Mouse (Mus musculus): Measurements from ENCODE around the gene Atp5f1.

Atp5f1 gene

GRCm38 (mm10) chr3:105900266-105900665, 59.6 kb downstream of the Atp5f1 start:
- no peak for DNase-seq (ENCODE audit: low spot score in 2 of 2)

- peak; percentile 50 to 76 for DNase-seq (ENCODE audit: low spot score in 2 of 2)
Observed at GRCm38 (mm10) chr3:105899394-105900147, 60.3 kb downstream of the Atp5f1 start.

DNA sequence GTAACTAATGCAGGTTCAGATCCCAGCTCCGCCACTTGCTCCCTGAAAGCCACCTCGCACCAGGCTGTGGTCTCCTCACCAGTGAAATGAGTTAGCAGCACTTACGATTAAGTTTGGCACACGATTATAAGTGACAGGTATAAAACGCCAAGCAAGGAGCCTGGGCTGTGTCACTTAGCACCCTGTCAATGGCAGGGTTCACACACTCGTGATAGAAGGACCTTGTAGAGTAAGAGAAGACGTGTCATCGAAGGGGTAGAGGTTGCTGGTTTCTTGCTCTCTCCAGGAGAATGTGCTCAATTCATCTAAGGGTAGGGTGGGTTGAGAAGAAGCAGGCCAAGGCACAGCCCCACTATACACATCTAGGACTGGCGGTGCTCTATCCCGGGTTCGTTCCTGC, 61.0 kb downstream of the Atp5f1 start:
- no peak for DNase-seq (ENCODE audit: low spot score in 2 of 2)

GRCm38 (mm10) chr3:105898325-105898724, 61.6 kb downstream of the Atp5f1 start:
- no peak for DNase-seq (ENCODE audit: low spot score in 2 of 2)

GRCm38 (mm10) chr3:105896811-105897210, 63.1 kb downstream of the Atp5f1 start:
- DNase-seq (ENCODE audit: low spot score in 2 of 2), result no peak

DNA sequence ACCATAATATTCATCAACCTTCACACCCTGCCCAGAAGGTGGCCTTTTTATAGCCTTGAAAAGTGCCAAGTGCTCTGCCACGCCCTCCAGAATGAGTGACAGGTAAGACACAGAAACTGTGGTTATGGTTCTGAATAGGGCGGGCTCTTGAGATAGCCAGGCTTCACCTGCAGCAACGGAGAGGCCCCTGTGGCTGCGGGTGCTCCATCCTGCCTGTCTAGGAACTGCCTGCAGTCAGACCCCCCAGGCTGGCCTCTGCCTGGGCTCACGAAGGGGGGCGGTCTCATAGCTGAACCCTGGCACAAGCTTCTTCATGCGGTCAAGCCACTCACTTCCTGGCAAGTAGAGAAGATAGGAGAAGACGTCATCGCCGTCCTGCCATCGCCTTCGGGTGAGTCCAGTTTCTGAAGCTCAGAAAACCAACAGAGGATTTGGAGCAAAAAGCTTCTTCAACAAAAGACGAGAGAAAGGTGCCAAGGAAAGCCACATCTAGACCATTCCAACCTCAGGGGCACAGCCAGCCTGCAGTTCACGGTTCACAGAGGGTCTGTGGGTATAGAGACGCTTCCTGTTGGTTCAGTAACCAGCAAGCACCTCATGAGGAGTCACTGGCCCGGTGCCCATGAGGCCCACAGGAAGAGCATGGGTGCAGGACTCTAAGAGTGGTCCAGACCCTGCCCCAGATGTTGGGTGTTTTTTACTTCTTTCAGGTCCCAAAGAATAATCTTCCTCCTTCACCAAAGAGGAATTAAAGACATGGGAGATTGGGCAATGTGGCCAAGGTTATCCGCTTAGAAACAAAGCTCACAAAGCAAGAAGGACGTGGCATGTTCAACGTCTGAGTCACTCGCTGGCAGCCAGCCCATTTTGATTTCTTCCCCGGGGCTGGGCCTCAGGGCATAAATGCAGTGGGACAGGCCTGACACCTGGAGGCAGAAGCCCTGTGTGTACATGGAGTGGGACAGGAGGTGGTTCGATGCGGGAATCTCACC, 65.0 kb downstream of the Atp5f1 start:
- peak; percentile 55 to 58 for DNase-seq (ENCODE audit: low spot score in 2 of 2)

DNA sequence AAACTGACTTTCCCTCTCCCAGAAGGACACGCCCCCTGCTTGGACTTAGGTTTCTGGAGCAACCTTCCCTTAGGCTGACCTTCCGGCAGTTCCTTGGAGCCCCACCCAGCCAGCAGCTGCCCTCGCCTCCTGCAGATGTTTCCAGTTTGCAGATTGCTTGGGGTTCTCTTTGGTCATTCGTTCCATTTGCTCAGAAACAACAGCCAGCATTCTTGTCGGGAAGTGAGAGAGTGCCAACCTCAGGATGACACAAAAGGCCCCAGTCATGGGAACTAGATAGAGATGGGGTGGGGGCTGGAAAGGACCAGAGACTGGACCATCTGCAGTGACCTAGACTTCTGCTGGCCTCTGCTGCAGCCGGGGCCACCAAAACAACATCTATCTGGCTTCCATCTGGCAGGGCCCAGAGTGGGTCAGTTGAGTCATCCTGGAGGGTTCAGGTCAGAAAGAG, 65.9 kb downstream of the Atp5f1 start:
- no peak for DNase-seq (ENCODE audit: low spot score in 2 of 2)

Measured in frontal cortex, postnatal 10 days (tissue).